Mouse (Mus musculus) adipocyte (in vitro differentiated cells): ENCODE measurements at regions not wholly inside any gene's neighbourhood (a gene's known extent, or its start where the extent isn't known, plus 50 kb on each side); places are given as distances from the start of the nearest gene placed in this dataset.

ENCODE experiments used
- DNase-seq: peaks from one replicate; pipeline ENCODE4 v3.0.0-alpha.2; 2016; ENCODE audit warnings: low spot score

DNA sequence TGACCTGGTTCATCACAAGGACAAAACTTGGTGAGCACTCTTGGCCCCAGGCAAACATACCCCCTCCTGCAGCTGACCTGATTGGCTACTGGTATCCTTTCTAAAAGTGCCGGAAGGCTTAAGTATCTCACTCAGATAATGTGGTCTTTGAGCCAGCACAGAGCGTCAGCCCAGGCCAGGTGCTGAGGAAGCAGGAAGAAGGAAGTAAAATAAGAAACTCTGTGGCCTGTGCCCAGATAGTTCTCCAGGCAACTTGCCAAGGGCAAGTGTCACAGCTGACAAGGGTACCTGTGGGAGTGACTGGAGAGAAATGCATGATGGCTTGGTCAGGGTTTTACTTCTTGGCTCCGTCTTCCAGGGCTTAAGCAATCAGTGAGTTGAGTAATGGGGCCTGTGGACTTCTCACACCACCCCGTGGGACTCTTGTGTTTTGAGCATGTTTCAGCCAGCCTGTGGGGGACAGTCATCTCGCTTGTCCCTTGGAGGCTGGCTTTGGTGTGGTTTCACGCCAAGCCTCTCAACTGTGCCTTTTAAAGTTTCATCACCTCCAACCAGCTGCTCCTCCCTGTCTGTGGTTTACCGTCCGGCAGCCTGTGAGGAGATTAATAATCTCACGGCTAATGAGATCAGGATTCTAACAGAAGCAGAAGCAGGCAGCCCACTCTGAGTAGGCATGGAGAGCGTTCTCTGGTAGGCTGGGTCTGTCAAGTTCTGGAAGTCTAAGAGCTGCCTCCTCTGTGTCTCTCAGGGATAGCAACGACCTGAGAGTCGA is 356.8 kb downstream of the Agtpbp1 start:
- DNase-seq = no peak

DNA sequence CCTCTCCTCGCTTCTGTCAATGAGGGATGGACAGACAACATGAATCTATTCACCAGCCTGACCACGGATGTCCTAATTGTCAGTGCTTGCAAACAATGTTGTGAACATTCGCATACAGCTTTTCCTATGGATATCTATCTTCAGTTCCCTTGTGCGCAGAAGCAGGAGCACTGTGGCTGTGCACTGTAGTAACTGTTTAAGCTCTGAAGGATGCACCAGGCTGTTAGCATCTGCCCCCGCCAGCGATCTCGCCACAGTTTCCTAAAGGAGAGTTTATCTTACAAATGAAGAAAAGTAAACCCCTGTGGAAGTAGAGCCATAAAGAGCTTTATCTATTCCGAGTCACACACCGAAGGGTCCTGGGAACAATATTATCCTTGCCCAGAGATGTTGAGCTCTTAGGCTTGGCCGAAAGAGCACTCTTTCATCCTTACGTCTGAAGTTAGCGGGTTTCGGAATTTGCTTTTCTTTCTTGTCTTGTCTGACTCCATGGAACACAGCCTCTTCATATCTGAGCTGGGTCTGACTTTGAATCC is 357.4 kb downstream of the Agtpbp1 start:
- no peak for DNase-seq

DNA sequence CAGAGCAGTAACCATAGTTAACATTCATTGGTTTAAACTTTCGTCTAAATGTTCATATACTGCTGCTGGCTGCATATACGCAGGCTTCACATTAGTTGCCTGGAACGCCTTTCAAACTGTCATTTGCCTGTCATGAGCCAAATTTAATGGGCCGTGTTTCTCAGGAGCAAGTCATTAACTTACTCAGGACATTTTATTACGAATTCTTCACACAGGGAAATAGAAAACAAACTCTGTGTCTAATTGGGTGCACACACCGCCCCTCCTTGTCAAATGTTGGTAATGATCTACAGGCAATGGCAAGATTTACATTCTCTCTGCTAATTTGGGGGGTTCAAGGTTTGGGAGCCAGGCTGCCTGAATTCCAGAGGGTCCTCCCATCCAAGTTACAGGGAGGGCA is 364.4 kb downstream of the Agtpbp1 start:
- DNase-seq = no peak

DNA sequence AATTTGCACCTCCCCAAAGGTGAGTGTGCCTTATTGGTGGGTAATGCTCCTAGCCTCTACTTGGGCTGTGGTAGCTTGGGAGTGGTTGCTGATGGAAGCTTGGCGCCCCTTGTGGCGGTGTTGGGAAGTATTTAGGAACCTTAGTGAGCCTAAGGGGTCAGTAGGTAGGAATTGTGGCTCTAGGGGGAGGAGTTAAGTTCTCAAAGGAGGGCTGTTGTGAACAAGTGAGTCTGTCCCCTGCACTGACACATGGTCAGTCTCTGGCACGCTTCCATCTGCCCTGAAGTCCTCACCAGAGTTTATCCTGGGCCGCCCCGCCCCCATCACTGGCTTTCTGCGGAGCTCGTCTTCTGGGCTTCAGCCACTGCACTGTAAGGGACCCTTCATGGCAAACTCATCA is 364.9 kb downstream of the Agtpbp1 start:
- no peak for DNase-seq

DNA sequence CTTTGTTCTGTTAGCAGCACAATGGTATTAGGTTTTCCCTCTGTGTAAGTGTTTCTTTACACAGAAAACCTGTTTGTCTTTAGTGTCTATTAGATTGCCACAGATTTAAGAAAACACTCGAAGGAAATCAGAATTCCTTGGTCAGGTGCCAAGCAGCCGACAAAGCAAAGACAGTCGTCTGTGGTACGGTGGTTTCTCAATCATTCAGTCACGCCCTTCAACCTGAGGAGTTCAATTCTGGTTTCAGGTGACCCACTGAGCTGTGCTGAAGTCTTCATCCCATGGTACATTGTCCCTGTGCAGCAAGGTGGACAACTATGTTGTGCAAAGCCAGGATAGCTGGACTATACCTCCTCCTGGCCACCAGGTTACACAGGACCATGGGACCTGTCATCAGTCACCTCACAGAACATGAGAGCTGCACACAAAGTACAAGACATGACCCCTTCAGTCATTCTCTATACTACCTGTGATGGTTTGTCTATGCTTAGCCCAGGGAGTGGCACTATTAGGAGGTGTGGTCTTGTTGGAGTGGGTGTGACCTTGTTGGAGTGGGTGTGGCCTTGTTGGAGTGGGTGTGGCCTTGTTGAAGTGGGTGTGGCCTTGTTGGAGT is 368.2 kb downstream of the Agtpbp1 start:
- no peak for DNase-seq

DNA sequence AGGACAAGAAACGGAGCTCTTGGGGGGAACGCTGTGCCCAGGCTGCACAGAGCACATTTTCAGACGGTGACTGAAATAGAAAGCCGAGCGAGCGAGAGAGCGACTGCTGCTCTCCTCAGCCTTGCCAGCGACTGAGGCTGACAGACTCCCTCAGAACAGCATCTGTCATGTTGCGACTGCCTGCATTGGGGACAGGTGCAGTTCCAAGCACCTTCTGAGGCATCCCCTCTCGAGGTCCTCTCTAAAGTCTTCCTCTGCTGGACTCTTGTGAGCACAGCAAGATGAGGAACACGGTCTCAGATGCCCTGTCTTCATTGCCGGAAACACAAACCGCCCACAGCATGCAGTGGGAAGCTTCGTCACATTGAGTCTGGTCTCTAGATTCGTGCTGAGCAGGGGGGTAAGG is 372.7 kb downstream of the Agtpbp1 start:
- DNase-seq = no peak

DNA sequence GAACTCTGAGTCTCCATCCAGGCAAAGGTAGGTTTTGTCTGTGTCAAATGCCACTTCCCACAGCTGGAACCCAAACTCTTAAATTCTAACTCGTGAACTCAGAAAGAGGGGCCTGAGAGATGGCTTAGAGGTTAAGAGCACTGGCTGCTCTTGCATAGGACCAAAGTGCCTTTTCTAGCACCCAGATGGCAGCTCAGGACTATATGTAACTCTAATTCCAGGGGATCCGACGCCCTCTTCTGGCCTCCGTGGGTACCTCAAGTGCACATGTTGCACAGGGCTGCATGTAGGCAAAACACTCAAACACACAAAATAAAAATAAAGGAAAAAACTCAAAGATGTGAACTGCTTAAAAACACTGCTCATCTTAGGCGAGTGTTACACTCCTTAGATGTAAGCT is 374.2 kb downstream of the Agtpbp1 start:
- no peak for DNase-seq

DNA sequence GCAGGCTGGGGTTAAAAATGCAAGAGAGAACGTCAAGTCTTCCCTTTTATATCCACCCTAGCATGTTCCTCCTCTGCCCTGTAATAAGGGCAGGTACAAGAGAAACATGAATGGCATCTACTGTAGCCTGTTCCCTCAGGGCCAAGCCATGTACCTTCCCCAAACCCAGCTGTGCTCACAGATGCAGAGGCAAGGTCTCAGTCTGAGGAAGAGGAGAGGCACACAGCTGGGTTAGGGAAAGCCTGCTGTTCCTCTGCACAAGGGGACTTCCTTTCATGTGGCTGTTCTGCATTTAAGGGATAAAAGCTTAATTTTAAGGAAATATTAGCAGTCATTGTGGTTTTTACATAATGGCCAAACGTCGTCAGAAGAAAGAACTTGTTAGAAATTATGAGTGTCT is 378.8 kb downstream of the Agtpbp1 start:
- DNase-seq = no peak

DNA sequence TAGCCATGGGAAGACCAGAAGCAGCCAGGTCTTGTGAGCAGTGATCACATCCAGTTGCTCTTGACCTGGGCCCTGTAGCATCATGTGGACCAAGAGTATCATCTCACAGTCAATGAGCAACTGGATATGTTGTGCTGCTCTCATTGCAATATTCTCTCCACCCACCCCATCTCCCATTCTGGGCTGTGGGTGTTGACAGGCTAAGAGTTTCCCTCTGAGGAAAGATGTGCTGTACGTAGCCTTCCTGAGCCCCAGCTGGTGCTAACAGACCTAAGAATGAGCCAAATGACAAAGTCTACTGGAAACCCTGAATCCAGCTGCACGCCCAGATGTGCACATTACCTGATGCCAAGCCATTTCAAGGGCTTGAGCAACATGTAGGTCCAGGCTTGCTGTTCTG is 380.5 kb downstream of the Agtpbp1 start:
- no peak for DNase-seq

DNA sequence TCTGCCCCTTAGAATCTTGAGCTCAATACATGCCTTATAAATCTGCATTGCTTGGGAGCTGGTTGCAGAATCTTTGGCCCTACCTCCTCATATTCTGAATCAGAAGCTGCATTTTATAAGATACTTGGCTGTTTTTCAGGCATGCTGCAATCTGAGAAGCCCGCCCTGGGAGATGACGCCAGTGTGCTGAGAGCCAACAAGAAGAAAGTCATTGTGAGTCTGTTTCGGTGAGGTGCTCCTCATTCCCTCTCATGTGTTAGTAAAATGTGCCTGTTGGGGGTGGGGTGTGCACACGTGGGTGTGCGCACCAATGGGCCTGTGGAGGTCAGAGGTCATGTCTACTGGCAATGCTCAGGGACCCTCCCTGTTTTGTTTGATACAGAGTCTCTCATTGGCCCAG is 388.7 kb downstream of the Agtpbp1 start:
- no peak for DNase-seq

DNA sequence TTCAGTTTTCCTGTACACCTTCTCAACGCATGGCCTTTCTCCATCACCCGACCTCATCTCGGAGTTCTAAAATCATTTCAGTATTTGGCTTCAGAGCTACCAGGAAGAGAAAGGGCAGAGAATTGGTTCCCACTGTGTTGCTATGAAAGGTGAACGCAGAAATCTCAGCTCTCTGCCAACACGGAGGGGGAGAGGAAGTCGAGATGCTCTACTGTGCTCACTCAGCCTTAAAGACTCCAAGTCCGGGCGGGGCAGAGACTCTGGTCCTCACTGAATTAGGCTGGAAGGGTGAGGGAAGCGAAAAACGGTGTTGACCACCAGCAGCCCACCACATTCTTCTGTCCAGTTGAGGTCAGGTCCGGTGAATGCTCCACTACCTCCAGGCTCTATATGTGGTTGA is 382.1 kb downstream of the Ntrk2 start:
- no peak for DNase-seq
